Mouse (Mus musculus): ENCODE data around the gene Ccdc187.

GRCm38 (mm10) chr2:26290133-26290532 is 4.2 kb downstream of the Ccdc187 start:
- no peak for TF ChIP-seq MAX (IDR thresholded peaks at IDR 0.05; ENCODE audit: low read depth)
- TF ChIP-seq E2F4 (IDR thresholded peaks at IDR 0.05; ENCODE audit: insufficient read depth) = no peak
- no peak for TF ChIP-seq POLR2A (IDR thresholded peaks at IDR 0.05; ENCODE audit: insufficient read length, low read depth)
- no peak for TF ChIP-seq TCF12 (IDR thresholded peaks at IDR 0.05; ENCODE audit: insufficient read depth, poor library complexity, severe bottlenecking)
- no peak for TF ChIP-seq POLR2AphosphoS2 (IDR thresholded peaks at IDR 0.05; ENCODE audit: insufficient read length, low read depth)
- TF ChIP-seq USF1 (IDR thresholded peaks at IDR 0.05; ENCODE audit: low read depth) = no peak
- no peak for TF ChIP-seq TCF3 (IDR thresholded peaks at IDR 0.05; ENCODE audit: insufficient read length, low read depth)
